Mouse (Mus musculus): ENCODE measurements at regions not wholly inside any gene's neighbourhood (a gene's known extent, or its start where the extent isn't known, plus 50 kb on each side); places are given as distances from the start of the nearest gene placed in this dataset.

DNA sequence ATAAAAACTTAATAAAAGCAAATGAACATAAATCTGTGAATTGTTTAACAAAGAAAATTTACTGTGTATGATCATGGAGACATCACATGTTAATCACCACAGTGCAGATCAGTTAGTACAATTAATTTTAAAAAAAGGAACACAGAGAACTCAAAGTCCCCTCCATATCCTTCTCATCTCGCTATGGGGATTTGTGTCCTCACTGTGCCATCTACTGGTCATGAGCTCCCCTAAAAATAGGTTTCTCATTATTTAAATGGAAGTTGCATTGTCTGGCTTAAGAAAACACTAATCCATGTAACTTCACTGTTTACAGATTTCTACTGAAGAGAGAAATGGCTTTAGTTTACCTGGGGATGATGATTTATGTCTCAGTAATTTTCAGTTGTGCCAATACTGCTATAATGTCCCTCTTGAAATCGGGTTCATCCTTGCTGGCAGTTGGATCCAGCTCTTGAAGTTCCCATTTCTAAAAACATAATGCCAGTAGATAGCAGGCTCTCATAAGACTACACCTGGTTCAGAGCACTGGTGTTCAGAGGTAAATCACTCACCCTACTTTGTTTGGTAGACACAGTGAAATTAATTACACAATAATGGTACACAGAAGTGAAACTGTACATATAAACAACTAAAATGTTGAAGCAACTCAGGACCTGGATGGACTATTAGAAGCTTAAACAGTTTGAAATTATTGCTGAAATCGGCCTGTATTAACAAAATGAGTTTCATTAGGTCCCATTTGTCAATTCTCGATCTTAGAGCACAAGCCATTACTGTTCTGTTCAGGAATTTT, 850.0 kb upstream of the Zfp386 start:
- no peak for TF ChIP-seq GATA1 (IDR thresholded peaks at IDR 0.05; ENCODE audit: low read depth, low read length)
- no peak for TF ChIP-seq ZC3H11A (IDR thresholded peaks at IDR 0.05; ENCODE audit: low read depth, low read length)
- TF ChIP-seq MYC (IDR thresholded peaks at IDR 0.05; ENCODE audit: low read depth, low read length): no peak
- no peak for TF ChIP-seq MEF2A (IDR thresholded peaks at IDR 0.05; ENCODE audit: extremely low read depth, insufficient replicate concordance, low read depth, low read length, poor library complexity, severe bottlenecking)
- no peak for TF ChIP-seq EP300 (IDR thresholded peaks at IDR 0.05; ENCODE audit: low read depth in 1 of 2, low read length in 2 of 2)
- no peak for TF ChIP-seq HCFC1 (IDR thresholded peaks at IDR 0.05; ENCODE audit: low read depth, low read length)
- no peak for TF ChIP-seq CTCF (IDR thresholded peaks at IDR 0.05 in 2 of 3, conservative IDR thresholded peaks at IDR 0.05 in 1 of 3; ENCODE audit: control insufficient read depth in 1 of 3, insufficient read depth in 1 of 3, low read depth in 2 of 3, low read length in 3 of 3, poor library complexity in 1 of 3, severe bottlenecking in 1 of 3)

Measured in MEL (cell line).